Mouse (Mus musculus) midbrain, embryonic 12.5 days (tissue): ENCODE measurements around the gene Plek2. TPM values are rescaled to one million over a fixed set of nuclear protein-coding genes. Genes with fewer than 3 reads are reported as not detected.
A peak's percentile ranks its signal among the peaks of the same experiment; 100 is the strongest.
"Not testable (repeated sequence)": the region's sequence is repeated elsewhere in the genome, so short reads cannot be mapped to it uniquely, and the experiment has no call there.

Experiments used
- ATAC-seq: fragments of 200-750 bp; cut with Nextera tagmentation; 2 replicates; pipeline ENCODE4 v1.8.0; 2017; ENCODE audit warnings: low read depth, moderate TSS enrichment, moderate library complexity; ENCODE audit not compliant: low FRiP score
- H3K27ac ChIP-seq: fragments of 300-500 bp; sonication (generic); replicated peaks from 2 replicates; pipeline ENCODE4 v1.5.1; 2016; ENCODE audit warnings: mild to moderate bottlenecking
- H3K27me3 ChIP-seq: fragments of 300-500 bp; sonication (generic); 2 replicates; pipeline ENCODE4 v1.6.1; 2016; ENCODE audit warnings: mild to moderate bottlenecking
- H3K36me3 ChIP-seq: fragments of 300-500 bp; sonication (generic); 2 replicates; pipeline ENCODE4 v1.6.1; 2016
- H3K4me1 ChIP-seq: fragments of 300-500 bp; sonication (generic); 2 replicates; pipeline ENCODE4 v1.6.1; 2016
- H3K4me2 ChIP-seq: fragments of 300-500 bp; sonication (generic); replicated peaks from 2 replicates; pipeline ENCODE4 v1.6.1; 2016; ENCODE audit warnings: mild to moderate bottlenecking, moderate library complexity
- H3K4me3 ChIP-seq: fragments of 300-500 bp; sonication (generic); 2 replicates; pipeline ENCODE4 v1.5.1; 2016; ENCODE audit warnings: mild to moderate bottlenecking
- H3K9ac ChIP-seq: fragments of 300-500 bp; sonication (generic); replicated peaks from 2 replicates; pipeline ENCODE4 v1.6.1; 2016; ENCODE audit warnings: mild to moderate bottlenecking, moderate library complexity
- H3K9me3 ChIP-seq: fragments of 300-500 bp; sonication (generic); 2 replicates; pipeline ENCODE4 v1.6.1; 2016; ENCODE audit warnings: mild to moderate bottlenecking
- WGBS: fragments of 180-500 bp; shearing (Covaris S2); methylation state at CpG from one replicate; pipeline ENCODE4 v1.1.7; 2016; 5-methylcytosine and 5-hydroxymethylcytosine counted together
- polyA plus RNA-seq: library from polyadenylated mRNA; unstranded; fragments of >200 nt; fragmentation: Nextera tagmentation; extraction: Ambion mirVana; gene quantifications from 2 replicates; pipeline ENCODE4 v1.2.1, GENCODE M21; 2016

The Plek2 gene
- polyA plus RNA-seq, 1 experiment from 2014 or later: 2.3 TPM

DNA sequence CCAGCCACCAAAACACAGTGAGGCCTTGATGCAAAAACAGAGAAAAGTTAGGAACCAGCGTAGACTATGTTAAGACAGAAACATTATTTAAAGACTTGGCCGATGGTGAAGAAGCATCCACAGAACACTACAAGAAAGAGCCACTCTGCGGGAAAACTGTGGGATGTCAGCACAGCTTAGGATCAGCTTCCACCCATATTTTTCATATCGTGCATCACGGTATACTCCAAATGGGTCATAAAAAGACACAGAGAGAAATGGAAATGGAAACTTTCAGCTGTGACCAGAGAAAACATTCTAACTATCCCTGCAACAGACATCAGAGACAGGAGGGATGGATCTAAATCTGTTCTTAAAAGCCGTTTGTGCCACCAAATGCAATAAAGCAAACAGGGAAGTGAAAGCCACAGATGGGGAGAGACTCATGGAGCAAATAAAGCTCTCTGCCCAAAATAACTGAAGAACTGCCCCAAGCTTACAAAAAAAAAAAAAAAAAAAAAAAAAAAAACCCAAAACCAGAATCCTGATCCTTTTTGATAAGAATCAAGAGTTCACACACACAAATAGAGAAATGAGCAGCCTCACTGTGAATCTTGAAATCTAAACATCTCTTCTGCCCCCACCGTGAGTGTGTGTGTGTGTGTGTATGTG lies 16.9 kb upstream of the Plek2 start:
- Histone ChIP-seq H3K36me3 (no peaks in the 10 kb centered on the region), H3K9ac (no peak overlapping the region), H3K4me1 (0 out of 2 replicates have a peak, but pooled peaks cover 3% of the 10 kb centered on the region), H3K4me2 (no peak overlapping the region), H3K27me3 (no peaks in the 10 kb centered on the region), H3K4me3 (no peak overlapping the region), H3K27ac (no peak overlapping the region), H3K9me3 (no peaks in the 10 kb centered on the region)
- no peak for ATAC-seq
- 91% methylated on average over 7 of the region's 7 CpGs for WGBS

DNA sequence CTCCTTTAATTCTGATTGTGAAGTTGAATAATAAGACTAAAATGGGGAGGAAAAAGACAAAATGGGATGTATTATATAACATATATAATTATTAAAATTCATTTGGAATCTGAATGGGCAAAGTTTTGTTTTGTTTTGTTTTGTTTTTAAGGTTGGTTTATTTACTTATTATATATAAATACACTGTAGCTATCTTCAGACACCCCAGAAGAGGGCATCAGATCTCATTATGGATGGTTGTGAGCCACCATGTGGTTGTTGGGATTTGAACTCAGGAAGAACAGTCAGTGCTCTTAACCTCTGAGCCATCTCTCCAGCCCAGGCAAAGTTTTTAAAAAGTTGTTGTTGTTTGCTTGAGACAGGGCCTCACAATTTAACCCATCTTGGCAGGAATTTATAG lies 16.2 kb upstream of the Plek2 start:
- not testable (repeated sequence) for H3K4me2 ChIP-seq, H3K9me3 ChIP-seq, H3K4me1 ChIP-seq, H3K4me3 ChIP-seq, H3K27me3 ChIP-seq, H3K36me3 ChIP-seq, H3K9ac ChIP-seq, H3K27ac ChIP-seq, ATAC-seq

DNA sequence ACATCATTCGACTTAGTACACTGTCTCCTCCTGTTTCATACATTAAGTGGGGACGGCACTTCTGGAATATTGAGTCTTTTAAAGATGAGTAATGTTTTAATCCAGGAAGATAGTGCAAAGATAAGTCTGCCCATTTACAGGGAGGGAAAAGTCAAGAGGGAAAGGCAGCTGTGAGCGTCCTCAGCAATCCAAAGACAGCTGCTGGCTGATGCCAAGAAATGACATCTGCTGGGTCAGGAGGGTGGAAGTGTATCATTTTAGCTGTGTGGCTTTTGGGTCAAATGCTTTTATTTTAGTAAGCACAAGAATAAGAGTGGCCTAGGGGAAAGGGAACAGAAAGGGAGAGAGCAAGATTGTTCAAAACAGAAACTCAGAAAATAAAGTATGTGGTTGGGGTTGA lies 15.3 kb upstream of the Plek2 start:
- Histone ChIP-seq H3K4me3 (no peak overlapping the region), H3K36me3 (no peaks in the 10 kb centered on the region), H3K9ac (no peak overlapping the region), H3K27ac (no peak overlapping the region), H3K4me2 (no peak overlapping the region), H3K27me3 (no peaks in the 10 kb centered on the region), H3K4me1 (0 out of 2 replicates have a peak, but pooled peaks cover 3% of the 10 kb centered on the region), H3K9me3 (no peaks in the 10 kb centered on the region)
- no peak for ATAC-seq
- 72% methylated on average over 3 of the region's 3 CpGs for WGBS

DNA sequence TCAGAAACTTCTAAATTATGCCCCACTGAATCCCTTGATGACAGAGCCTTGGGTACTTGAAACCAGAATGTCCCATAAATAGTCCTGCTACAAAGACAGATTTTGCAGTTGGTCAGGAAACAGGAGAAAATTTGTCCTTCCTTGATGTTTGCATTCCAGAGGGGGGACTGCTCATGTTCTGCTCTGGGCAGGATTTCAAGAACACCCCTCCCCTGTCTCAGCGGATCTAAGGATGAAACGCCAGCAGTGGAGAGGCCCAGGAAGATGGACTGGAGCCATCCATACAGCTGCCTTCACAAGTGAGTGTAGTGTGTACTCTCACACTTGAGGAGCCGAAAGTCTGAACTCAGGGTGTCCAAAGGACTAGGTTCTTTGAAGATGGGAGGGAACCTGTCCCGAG lies 14.7 kb upstream of the Plek2 start:
- Histone ChIP-seq H3K27ac (no peak overlapping the region), H3K36me3 (no peaks in the 10 kb centered on the region), H3K4me3 (no peak overlapping the region), H3K4me2 (no peak overlapping the region), H3K27me3 (no peaks in the 10 kb centered on the region), H3K9ac (no peak overlapping the region), H3K4me1 (0 out of 2 replicates have a peak, but pooled peaks cover 3% of the 10 kb centered on the region), H3K9me3 (no peaks in the 10 kb centered on the region)
- no peak for ATAC-seq
- 83% methylated on average over 4 of the region's 4 CpGs for WGBS

DNA sequence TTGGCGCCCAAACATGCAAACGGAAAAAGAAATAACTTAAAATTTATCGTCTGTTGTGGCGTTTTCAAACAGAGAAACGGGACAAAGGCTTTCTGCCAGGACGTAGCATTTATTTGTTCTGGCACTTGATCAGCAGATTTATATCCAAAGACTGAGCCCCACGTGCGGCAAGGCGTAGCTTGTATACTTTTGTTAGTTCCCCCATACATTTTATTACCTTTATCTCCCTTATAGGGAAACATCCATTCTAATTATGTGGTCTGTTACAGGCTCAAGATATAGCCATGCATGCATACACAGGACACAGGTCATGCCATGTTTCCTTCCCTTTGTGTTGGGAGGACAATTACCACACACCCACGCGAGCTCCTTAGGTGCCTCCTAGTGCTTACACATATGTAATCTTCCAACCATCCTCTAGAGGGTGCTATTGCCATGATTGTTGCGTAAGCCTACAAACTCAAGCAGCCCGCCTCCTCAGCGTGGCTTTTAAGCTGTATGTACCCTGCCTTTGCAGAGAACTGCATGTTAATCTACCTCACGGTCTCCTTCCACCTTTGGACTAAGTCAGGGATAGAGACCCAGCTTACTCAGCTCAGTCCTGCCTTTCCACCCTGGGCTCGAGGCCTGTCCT lies 12.4 kb upstream of the Plek2 start:
- H3K4me2 ChIP-seq: 0 out of 2 replicates have a peak overlapping the region, but pooled peaks have one; percentile 7

DNA sequence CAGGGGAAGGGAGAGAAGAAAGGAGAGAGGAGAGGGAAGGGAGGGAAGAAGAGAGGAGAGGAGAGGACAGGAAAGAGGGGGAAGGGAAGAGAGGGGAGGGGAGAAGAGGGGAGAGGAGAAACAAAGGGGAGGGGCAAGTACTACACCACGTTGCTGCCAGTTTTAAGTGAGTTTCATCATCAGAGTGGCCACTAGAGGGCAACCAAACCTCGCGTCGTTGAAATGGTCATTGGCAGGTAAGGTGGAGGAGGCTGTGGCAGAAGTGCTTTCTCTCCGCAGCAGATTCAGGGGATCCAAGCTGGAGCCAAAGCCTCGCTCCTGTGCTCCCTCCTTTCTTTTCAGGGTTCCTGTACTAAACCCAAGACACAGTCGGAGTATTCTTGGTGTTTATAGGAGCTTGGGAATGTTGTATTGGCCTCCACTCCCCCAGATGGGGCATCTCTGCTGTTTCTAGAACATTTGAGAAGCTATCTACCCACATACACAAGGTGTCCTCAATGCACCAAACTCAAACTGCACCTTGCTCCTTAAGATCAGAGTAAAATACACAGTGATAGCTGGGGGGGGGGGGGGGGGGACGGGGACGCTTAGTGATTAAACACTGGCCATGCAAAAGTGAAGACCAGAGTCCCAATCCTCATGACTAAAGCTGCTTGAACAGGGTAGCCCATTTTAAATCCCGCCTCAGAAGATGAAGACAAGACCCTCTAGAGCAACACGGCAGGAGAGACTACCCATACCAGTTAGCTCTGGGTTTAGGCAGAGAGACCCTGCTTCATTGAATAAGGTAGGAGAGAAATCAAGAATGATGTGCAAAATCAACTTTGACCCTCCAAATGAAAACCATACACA lies 11.7 kb upstream of the Plek2 start:
- WGBS: 15% methylated on average over 11 of the region's 11 CpGs
- Histone ChIP-seq H3K27ac (no peak overlapping the region), H3K4me2 (peak overlapping the region; percentile 34), H3K4me1 (0 out of 2 replicates have a peak, but pooled peaks cover 3% of the 10 kb centered on the region), H3K36me3 (no peaks in the 10 kb centered on the region), H3K27me3 (peaks cover 14% of the 10 kb centered on the region), H3K4me3 (no peak overlapping the region), H3K9me3 (no peaks in the 10 kb centered on the region), H3K9ac (no peak overlapping the region)
- ATAC-seq: peak; percentile 65

More for the DNA sequence above, 12.4 kb upstream of the Plek2 start:
- Histone ChIP-seq H3K27ac (no peak overlapping the region), H3K4me1 (0 out of 2 replicates have a peak, but pooled peaks cover 3% of the 10 kb centered on the region), H3K9ac (no peak overlapping the region), H3K27me3 (peaks cover 7% of the 10 kb centered on the region), H3K36me3 (no peaks in the 10 kb centered on the region), H3K4me3 (no peak overlapping the region), H3K9me3 (no peaks in the 10 kb centered on the region)
- peak; percentile 54; the same call in 1 of the 2 replicates for ATAC-seq
- WGBS: 34% methylated on average over 16 of the region's 16 CpGs

DNA sequence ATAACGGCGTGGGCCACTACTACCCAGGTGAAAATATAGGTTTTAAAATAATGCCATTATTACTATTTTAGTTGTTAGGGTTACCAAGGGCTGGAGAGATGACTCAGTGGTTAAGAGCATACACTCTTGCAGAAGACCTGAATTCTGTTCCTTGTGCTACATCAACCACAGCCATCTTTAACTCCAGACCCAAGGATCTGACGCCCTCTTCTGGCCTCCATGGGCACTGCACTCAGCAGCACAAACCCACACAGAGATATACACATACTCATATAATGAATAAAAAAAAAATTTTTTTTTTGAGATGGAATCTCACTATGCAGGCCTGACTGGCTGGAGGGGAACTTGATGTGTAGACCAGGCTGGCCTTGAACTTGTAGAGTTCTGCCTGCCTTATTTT lies 9.5 kb upstream of the Plek2 start:
- H3K4me1 ChIP-seq: peaks cover 12% of the 10 kb centered on the region; the same call in 1 of the 2 replicates
- no peak for ATAC-seq
- peaks cover 34% of the 10 kb centered on the region for H3K27me3 ChIP-seq
- WGBS: 71% methylated on average over 3 of the region's 3 CpGs
- H3K36me3 ChIP-seq: no peaks in the 10 kb centered on the region
- H3K4me2 ChIP-seq: no peak overlapping the region
- no peak overlapping the region for H3K9ac ChIP-seq
- no peaks in the 10 kb centered on the region for H3K9me3 ChIP-seq
- no peak overlapping the region for H3K27ac ChIP-seq
- H3K4me3 ChIP-seq: no peak overlapping the region

DNA sequence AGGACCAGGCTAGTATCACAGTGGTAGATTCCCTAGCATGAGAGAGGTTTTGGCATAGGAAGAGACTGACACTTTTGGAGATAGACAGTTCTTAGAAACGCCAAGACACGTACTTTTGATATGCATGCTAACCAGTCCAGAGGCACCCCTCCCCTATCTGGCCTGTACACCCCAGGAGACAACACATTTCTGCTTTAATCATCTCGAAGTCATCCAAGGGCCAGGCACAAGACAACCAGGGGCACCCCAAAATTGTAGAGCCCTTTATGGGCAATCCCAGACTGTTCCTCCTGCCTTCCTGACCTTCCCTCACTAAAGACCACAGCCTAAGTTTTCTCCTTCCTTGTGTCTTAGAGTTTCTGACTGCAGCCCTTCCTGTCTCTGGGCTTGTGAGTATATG lies 8.8 kb upstream of the Plek2 start:
- Histone ChIP-seq H3K9ac (no peak overlapping the region), H3K4me2 (no peak overlapping the region), H3K27ac (no peak overlapping the region), H3K27me3 (peaks cover 42% of the 10 kb centered on the region), H3K4me1 (peaks cover 16% of the 10 kb centered on the region), H3K4me3 (no peak overlapping the region), H3K36me3 (no peaks in the 10 kb centered on the region), H3K9me3 (no peaks in the 10 kb centered on the region)
- WGBS: 84% methylated on average over 3 of the region's 3 CpGs
- ATAC-seq: no peak

DNA sequence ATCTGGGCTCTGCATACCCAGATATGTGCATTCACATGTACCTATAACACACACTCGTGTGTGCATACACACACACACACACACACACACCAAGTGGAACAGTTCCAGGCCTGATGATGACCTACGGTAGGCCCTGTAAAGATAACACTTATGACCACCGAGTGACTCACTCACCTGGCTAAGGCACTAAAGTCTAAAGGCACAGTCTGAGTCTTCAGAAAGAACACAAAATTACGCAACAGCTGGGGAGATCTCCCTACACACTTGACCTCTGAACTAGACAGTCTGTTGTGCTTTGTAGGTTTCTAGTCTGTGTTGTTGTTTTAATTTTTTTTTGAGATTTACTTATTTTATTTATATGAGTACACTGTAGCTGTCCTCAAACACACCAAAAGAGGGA lies 7.7 kb upstream of the Plek2 start:
- H3K27me3 ChIP-seq: peaks cover 51% of the 10 kb centered on the region
- WGBS: 88% methylated on average over 4 of the region's 4 CpGs

DNA sequence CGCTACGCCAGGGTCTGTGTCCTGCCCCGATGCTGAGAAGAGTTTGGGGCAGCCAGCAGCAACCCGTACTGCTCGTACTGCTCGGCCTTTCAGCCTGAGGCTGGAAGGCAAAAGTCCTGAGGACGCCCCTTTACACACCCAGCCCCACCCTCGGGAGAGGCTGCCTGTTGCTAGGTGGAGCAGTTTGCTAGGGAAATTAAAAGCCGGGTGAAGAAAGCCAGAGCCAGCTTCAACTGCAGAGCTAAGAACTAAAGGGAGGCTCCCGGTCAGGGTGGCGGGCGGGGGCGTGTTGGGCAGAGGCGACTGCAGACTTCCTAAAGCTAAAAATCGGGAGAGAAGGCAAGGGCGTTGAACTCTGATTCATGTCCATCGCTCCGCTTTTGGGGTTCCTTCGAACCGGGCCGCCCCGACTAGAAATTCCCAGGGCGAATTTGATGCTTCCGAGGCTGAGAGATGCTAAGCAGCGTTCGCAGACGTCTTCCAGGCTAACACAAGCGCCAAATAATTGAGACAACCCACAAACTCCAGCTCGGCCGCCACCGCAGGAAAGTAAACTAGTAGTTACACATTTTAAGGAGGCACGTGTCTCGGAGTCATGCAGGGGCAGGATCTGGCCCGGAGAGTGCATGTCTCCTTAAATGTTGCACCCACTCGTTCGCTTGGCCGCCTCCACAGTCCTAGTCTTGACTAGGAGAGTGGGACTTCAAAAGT lies 5.1 kb upstream of the Plek2 start:
- H3K4me3 ChIP-seq: peak overlapping the region; percentile 36
- H3K27me3 ChIP-seq: peaks cover 75% of the 10 kb centered on the region
- H3K36me3 ChIP-seq: no peaks in the 10 kb centered on the region
- no peaks in the 10 kb centered on the region for H3K9me3 ChIP-seq
- no peak for ATAC-seq
- H3K9ac ChIP-seq: peak overlapping the region; percentile 35
- no peak overlapping the region for H3K27ac ChIP-seq
- WGBS: under 1% methylated on average over 37 of the region's 37 CpGs
- peak overlapping the region; percentile 52 for H3K4me2 ChIP-seq
- peaks cover 16% of the 10 kb centered on the region for H3K4me1 ChIP-seq

More for the DNA sequence above, 7.7 kb upstream of the Plek2 start:
- Histone ChIP-seq H3K9me3 (no peaks in the 10 kb centered on the region), H3K9ac (no peak overlapping the region), H3K27ac (no peak overlapping the region), H3K4me1 (peaks cover 15% of the 10 kb centered on the region), H3K36me3 (no peaks in the 10 kb centered on the region), H3K4me3 (no peak overlapping the region), H3K4me2 (no peak overlapping the region)
- ATAC-seq: no peak

DNA sequence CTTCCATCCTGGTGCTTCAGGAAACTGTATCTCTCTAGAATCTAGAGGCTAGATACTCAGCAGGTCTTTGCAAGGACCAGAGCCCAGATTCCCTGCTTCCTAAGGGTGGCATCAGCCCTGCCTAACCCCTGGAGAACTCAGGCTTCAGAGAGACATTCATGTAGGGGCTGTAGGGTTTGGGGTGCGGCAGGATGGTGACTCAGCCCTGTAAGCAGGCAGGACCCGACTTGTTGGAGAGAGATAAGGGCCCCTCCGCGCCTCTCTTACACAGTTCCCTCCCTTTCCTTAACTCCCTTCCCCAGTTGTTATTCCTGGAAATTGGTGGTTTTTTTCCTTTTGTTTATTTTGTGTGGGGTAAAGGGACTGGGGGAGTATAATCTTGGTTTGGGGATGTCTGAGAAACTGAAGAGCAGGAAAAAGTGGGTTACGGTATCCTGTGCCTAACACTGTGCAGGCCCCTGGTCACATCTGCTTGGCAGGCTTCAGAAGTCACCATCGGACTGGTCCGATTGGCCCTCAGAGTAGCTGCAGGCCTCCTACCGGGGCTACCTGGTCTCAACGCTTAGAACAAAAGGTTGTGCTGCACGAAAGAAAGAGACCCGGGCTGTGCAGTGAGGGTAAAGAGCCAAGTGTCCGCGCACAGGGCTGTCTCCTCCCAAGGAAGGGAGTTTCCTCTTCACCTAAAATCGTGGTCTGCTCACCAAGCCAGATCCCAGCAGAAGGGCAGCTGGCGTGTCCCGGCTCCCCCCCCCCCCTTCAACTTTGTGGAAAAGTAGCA lies 4.1 kb upstream of the Plek2 start:
- H3K9ac ChIP-seq: no peak overlapping the region
- H3K4me3 ChIP-seq: peak overlapping the region; percentile 36; the same call in 1 of the 2 replicates
- H3K9me3 ChIP-seq: no peaks in the 10 kb centered on the region
- no peaks in the 10 kb centered on the region for H3K36me3 ChIP-seq
- peak overlapping the region; percentile 52 for H3K4me2 ChIP-seq
- peaks cover 21% of the 10 kb centered on the region for H3K4me1 ChIP-seq
- WGBS: 11% methylated on average over 16 of the region's 16 CpGs
- H3K27ac ChIP-seq: no peak overlapping the region
- ATAC-seq: no peak
- H3K27me3 ChIP-seq: peaks cover 85% of the 10 kb centered on the region
